Mouse (Mus musculus): ENCODE measurements around the gene Card11. TPM values are rescaled to one million over a fixed set of nuclear protein-coding genes. Genes with fewer than 3 reads are reported as not detected.

Gene Card11
- polyA plus RNA-seq, 1 experiment = 0.19 TPM

GRCm38 (mm10) chr5:140869034-140869433 lies 131.3 kb downstream of the Card11 start:
- Histone ChIP-seq H3K27ac (ENCODE audit: control insufficient read depth, insufficient read depth, low read depth, low read length) (no peak overlapping the region), H3K27me3 (ENCODE audit: control insufficient read depth, insufficient read depth, low read length) (no peaks in the 10 kb centered on the region), H3K4me1 (ENCODE audit: control insufficient read depth, insufficient read depth, low read length) (peaks cover 26% of the 10 kb centered on the region), H3K36me3 (ENCODE audit: control insufficient read depth, insufficient read depth, low read length) (no peaks in the 10 kb centered on the region), H3K4me3 (ENCODE audit: control insufficient read depth, low read depth, low read length) (no peak overlapping the region)
- TF ChIP-seq POLR2A (IDR thresholded peaks at IDR 0.05; ENCODE audit: control insufficient read depth, low read depth, low read length) (no peak), CTCF (IDR thresholded peaks at IDR 0.05; ENCODE audit: control insufficient read depth, insufficient read depth, insufficient replicate concordance, low read depth, low read length) (peak; percentile 31; the same call in 1 of the 2 replicates)

- TF ChIP-seq CTCF (IDR thresholded peaks at IDR 0.05; ENCODE audit: control insufficient read depth, insufficient read depth, insufficient replicate concordance, low read depth, low read length) (no peak), POLR2A (IDR thresholded peaks at IDR 0.05; ENCODE audit: control insufficient read depth, low read depth, low read length) (no peak)
- H3K36me3 ChIP-seq (ENCODE audit: control insufficient read depth, insufficient read depth, low read length) = no peaks in the 10 kb centered on the region
- H3K4me3 ChIP-seq (ENCODE audit: control insufficient read depth, low read depth, low read length) = no peak overlapping the region
- H3K27me3 ChIP-seq (ENCODE audit: control insufficient read depth, insufficient read depth, low read length) = no peaks in the 10 kb centered on the region
- no peaks in the 10 kb centered on the region for H3K4me1 ChIP-seq (ENCODE audit: control insufficient read depth, insufficient read depth, low read length)
- H3K27ac ChIP-seq (ENCODE audit: control insufficient read depth, insufficient read depth, low read depth, low read length) = no peak overlapping the region
These were observed 140.7 kb downstream of the Card11 start for GRCm38 (mm10) chr5:140859730-140860129.

GRCm38 (mm10) chr5:140858335-140858734 lies 142.0 kb downstream of the Card11 start:
- H3K4me1 ChIP-seq (ENCODE audit: control insufficient read depth, insufficient read depth, low read length) = no peaks in the 10 kb centered on the region
- no peak overlapping the region for H3K4me3 ChIP-seq (ENCODE audit: control insufficient read depth, low read depth, low read length)
- H3K36me3 ChIP-seq (ENCODE audit: control insufficient read depth, insufficient read depth, low read length) = no peaks in the 10 kb centered on the region
- H3K27me3 ChIP-seq (ENCODE audit: control insufficient read depth, insufficient read depth, low read length) = no peaks in the 10 kb centered on the region
- TF ChIP-seq CTCF (IDR thresholded peaks at IDR 0.05; ENCODE audit: control insufficient read depth, insufficient read depth, insufficient replicate concordance, low read depth, low read length) (no peak), POLR2A (IDR thresholded peaks at IDR 0.05; ENCODE audit: control insufficient read depth, low read depth, low read length) (no peak)
- no peak overlapping the region for H3K27ac ChIP-seq (ENCODE audit: control insufficient read depth, insufficient read depth, low read depth, low read length)

- no peaks in the 10 kb centered on the region for H3K4me1 ChIP-seq (ENCODE audit: control insufficient read depth, insufficient read depth, low read length)
- H3K36me3 ChIP-seq (ENCODE audit: control insufficient read depth, insufficient read depth, low read length) = no peaks in the 10 kb centered on the region
- H3K4me3 ChIP-seq (ENCODE audit: control insufficient read depth, low read depth, low read length) = no peak overlapping the region
- TF ChIP-seq CTCF (IDR thresholded peaks at IDR 0.05; ENCODE audit: control insufficient read depth, insufficient read depth, insufficient replicate concordance, low read depth, low read length) = 0 out of 2 replicates have a peak, but pooled peaks have one; percentile 19
- no peak for TF ChIP-seq POLR2A (IDR thresholded peaks at IDR 0.05; ENCODE audit: control insufficient read depth, low read depth, low read length)
- no peaks in the 10 kb centered on the region for H3K27me3 ChIP-seq (ENCODE audit: control insufficient read depth, insufficient read depth, low read length)
- H3K27ac ChIP-seq (ENCODE audit: control insufficient read depth, insufficient read depth, low read depth, low read length) = no peak overlapping the region
These were observed 142.8 kb downstream of the Card11 start for GRCm38 (mm10) chr5:140857432-140858154.

- H3K27me3 ChIP-seq (ENCODE audit: control insufficient read depth, insufficient read depth, low read length) = no peaks in the 10 kb centered on the region
- H3K4me3 ChIP-seq (ENCODE audit: control insufficient read depth, low read depth, low read length) = no peak overlapping the region
- TF ChIP-seq POLR2A (IDR thresholded peaks at IDR 0.05; ENCODE audit: control insufficient read depth, low read depth, low read length) = no peak
- no peak for TF ChIP-seq CTCF (IDR thresholded peaks at IDR 0.05; ENCODE audit: control insufficient read depth, insufficient read depth, insufficient replicate concordance, low read depth, low read length)
- no peaks in the 10 kb centered on the region for H3K4me1 ChIP-seq (ENCODE audit: control insufficient read depth, insufficient read depth, low read length)
- no peak overlapping the region for H3K27ac ChIP-seq (ENCODE audit: control insufficient read depth, insufficient read depth, low read depth, low read length)
- H3K36me3 ChIP-seq (ENCODE audit: control insufficient read depth, insufficient read depth, low read length) = no peaks in the 10 kb centered on the region
These were observed 144.4 kb downstream of the Card11 start for GRCm38 (mm10) chr5:140855909-140856530.

- no peak overlapping the region for H3K4me3 ChIP-seq (ENCODE audit: control insufficient read depth, low read depth, low read length)
- no peaks in the 10 kb centered on the region for H3K27me3 ChIP-seq (ENCODE audit: control insufficient read depth, insufficient read depth, low read length)
- no peak for TF ChIP-seq POLR2A (IDR thresholded peaks at IDR 0.05; ENCODE audit: control insufficient read depth, low read depth, low read length)
- no peak for TF ChIP-seq CTCF (IDR thresholded peaks at IDR 0.05; ENCODE audit: control insufficient read depth, insufficient read depth, insufficient replicate concordance, low read depth, low read length)
- H3K36me3 ChIP-seq (ENCODE audit: control insufficient read depth, insufficient read depth, low read length) = no peaks in the 10 kb centered on the region
- H3K4me1 ChIP-seq (ENCODE audit: control insufficient read depth, insufficient read depth, low read length) = no peaks in the 10 kb centered on the region
- H3K27ac ChIP-seq (ENCODE audit: control insufficient read depth, insufficient read depth, low read depth, low read length) = no peak overlapping the region
These were observed 145.7 kb downstream of the Card11 start for GRCm38 (mm10) chr5:140854700-140855099.

DNA sequence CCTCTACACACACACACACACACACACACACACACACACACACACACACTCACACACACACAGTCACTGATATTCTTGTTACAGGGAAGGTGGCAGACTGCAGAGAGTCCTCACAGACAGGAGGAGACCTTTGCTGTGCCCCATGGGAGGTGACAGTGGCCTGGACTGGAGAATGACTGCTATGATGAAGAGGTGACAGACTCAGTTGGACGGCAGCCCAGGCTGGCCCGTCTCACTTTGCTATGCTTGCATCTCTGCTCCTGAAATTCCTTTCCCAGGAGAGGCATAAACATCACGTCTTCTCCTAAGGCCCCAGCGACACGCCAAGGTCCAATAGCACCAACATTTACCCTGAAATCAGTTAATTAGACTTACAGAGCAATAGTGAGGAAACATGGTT lies 146.7 kb downstream of the Card11 start:
- H3K27me3 ChIP-seq (ENCODE audit: control insufficient read depth, insufficient read depth, low read length) = no peaks in the 10 kb centered on the region
- H3K27ac ChIP-seq (ENCODE audit: control insufficient read depth, insufficient read depth, low read depth, low read length) = no peak overlapping the region
- no peak overlapping the region for H3K4me3 ChIP-seq (ENCODE audit: control insufficient read depth, low read depth, low read length)
- no peaks in the 10 kb centered on the region for H3K36me3 ChIP-seq (ENCODE audit: control insufficient read depth, insufficient read depth, low read length)
- H3K4me1 ChIP-seq (ENCODE audit: control insufficient read depth, insufficient read depth, low read length) = no peaks in the 10 kb centered on the region
- TF ChIP-seq CTCF (IDR thresholded peaks at IDR 0.05; ENCODE audit: control insufficient read depth, insufficient read depth, insufficient replicate concordance, low read depth, low read length) (no peak), POLR2A (IDR thresholded peaks at IDR 0.05; ENCODE audit: control insufficient read depth, low read depth, low read length) (no peak)
